In genomic region chr13:11392027-11392426, GRCm38 (mm10) we compare ENCODE assay signal across 20 mouse cellular contexts.
DNase-seq lines count a peak whose midpoint lies in the region; ATAC-seq and TF ChIP-seq lines count a peak whose summit lies in the region.
"Had no signal": no experiment of that assay in that cellular context is flagged by ENCODE, and none has a peak within 500 bp of the region (broad histone marks: within the 10 kb centered on the region; RNA-seq: fewer than 3 reads in every experiment).

No protein-coding gene starts in this region.

- H3K9me3 ChIP-seq in forebrain, embryonic 15.5 days = no peaks in the 10 kb centered on the region
- no peaks in the 10 kb centered on the region for H3K9me3 ChIP-seq in forebrain, embryonic 10.5 days
- no peaks in the 10 kb centered on the region for H3K9me3 ChIP-seq in neural tube, embryonic 14.5 days (ENCODE audit: control insufficient read depth, low read length)
- H3K9me3 ChIP-seq in forebrain, postnatal 0 days (ENCODE audit: low read length) = 0 out of 2 replicates have a peak, but pooled peaks cover 2% of the 10 kb centered on the region
- H3K9me3 ChIP-seq: embryonic facial prominence, embryonic 10.5 days; heart, embryonic 15.5 days; hindbrain, embryonic 13.5 days had no signal

- no peak overlapping the region for H3K4me3 ChIP-seq in forebrain, embryonic 15.5 days
- no peak overlapping the region for H3K4me3 ChIP-seq in forebrain, embryonic 10.5 days
- no peak overlapping the region for H3K4me3 ChIP-seq in neural tube, embryonic 14.5 days (ENCODE audit: low read depth, low read length)
- no peak overlapping the region for H3K4me3 ChIP-seq in forebrain, postnatal 0 days (ENCODE audit: low read depth, low read length)
- H3K4me3 ChIP-seq: embryonic facial prominence, embryonic 10.5 days; heart, adult 2 months; heart, embryonic 15.5 days; hindbrain, embryonic 13.5 days had no signal

- H3K9ac ChIP-seq in forebrain, embryonic 15.5 days (replicated peaks) = no peak overlapping the region
- no peak overlapping the region for H3K9ac ChIP-seq in neural tube, embryonic 14.5 days (replicated peaks; ENCODE audit: low read depth, low read length)
- no peak overlapping the region for H3K9ac ChIP-seq in forebrain, postnatal 0 days
- H3K9ac ChIP-seq: heart, embryonic 15.5 days; hindbrain, embryonic 13.5 days had no signal

- ATAC-seq in forebrain, embryonic 15.5 days (replicated peaks) = peak; percentile 76
- peak; percentile 49 for ATAC-seq in neural tube, embryonic 14.5 days (ENCODE audit: low read depth)
- ATAC-seq in forebrain, postnatal 0 days = peak; percentile 62; the same call in 1 of the 2 replicates
- ATAC-seq: hindbrain, postnatal 0 days had no signal

- no peak overlapping the region for H3K4me2 ChIP-seq in forebrain, embryonic 15.5 days (replicated peaks)
- H3K4me2 ChIP-seq in neural tube, embryonic 14.5 days (ENCODE audit: low read depth, low read length) = no peak overlapping the region
- no peak overlapping the region for H3K4me2 ChIP-seq in forebrain, postnatal 0 days (ENCODE audit: low read depth)
- H3K4me2 ChIP-seq: heart, embryonic 11.5 days; heart, embryonic 15.5 days; hindbrain, embryonic 13.5 days had no signal

- no peak for TF ChIP-seq CTCF in forebrain, postnatal 0 days (IDR thresholded peaks at IDR 0.05; ENCODE audit: low read depth)

- WGBS in forebrain, embryonic 15.5 days = 31% methylated on average over 2 of the region's 2 CpGs
- WGBS in forebrain, embryonic 10.5 days = 71% methylated on average over 2 of the region's 2 CpGs
- whole genome bisulfite sequencing in neural tube, embryonic 14.5 days = 60% methylated on average over 2 of the region's 2 CpGs
- 22% methylated on average over 2 of the region's 2 CpGs for WGBS in forebrain, postnatal 0 days

- H3K4me1 ChIP-seq in forebrain, embryonic 15.5 days = no peaks in the 10 kb centered on the region
- no peaks in the 10 kb centered on the region for H3K4me1 ChIP-seq in forebrain, embryonic 10.5 days
- no peaks in the 10 kb centered on the region for H3K4me1 ChIP-seq in neural tube, embryonic 14.5 days (ENCODE audit: control insufficient read depth, insufficient read depth, low read length)
- H3K4me1 ChIP-seq in forebrain, postnatal 0 days (ENCODE audit: insufficient read depth) = no peaks in the 10 kb centered on the region
- H3K4me1 ChIP-seq: embryonic facial prominence, embryonic 10.5 days; heart, embryonic 15.5 days; hindbrain, embryonic 13.5 days had no signal

- H3K36me3 ChIP-seq in forebrain, embryonic 15.5 days = no peaks in the 10 kb centered on the region
- no peaks in the 10 kb centered on the region for H3K36me3 ChIP-seq in forebrain, embryonic 10.5 days (replicated peaks)
- H3K36me3 ChIP-seq in neural tube, embryonic 14.5 days (ENCODE audit: control insufficient read depth, insufficient read depth, low read length) = no peaks in the 10 kb centered on the region
- H3K36me3 ChIP-seq in forebrain, postnatal 0 days (ENCODE audit: insufficient read depth) = no peaks in the 10 kb centered on the region
- H3K36me3 ChIP-seq: embryonic facial prominence, embryonic 10.5 days; heart, embryonic 15.5 days; hindbrain, embryonic 13.5 days had no signal

- no peak overlapping the region; the same call in 1 of the 2 replicates for H3K27ac ChIP-seq in forebrain, embryonic 15.5 days (replicated peaks)
- no peak overlapping the region for H3K27ac ChIP-seq in forebrain, embryonic 10.5 days
- H3K27ac ChIP-seq in neural tube, embryonic 14.5 days (ENCODE audit: low read depth, low read length) = no peak overlapping the region
- no peak overlapping the region for H3K27ac ChIP-seq in forebrain, postnatal 0 days (ENCODE audit: low read depth, low read length)
- H3K27ac ChIP-seq: embryonic facial prominence, embryonic 10.5 days; heart, adult 2 months; heart, embryonic 15.5 days; hindbrain, embryonic 13.5 days; hindbrain, postnatal 0 days had no signal

- no peak for DNase-seq in forebrain, embryonic 10.5 days (ENCODE audit: extremely low spot score, low spot score)
- no peak for DNase-seq in neural tube, embryonic 10.5 days (ENCODE audit: extremely low spot score, low spot score)
- DNase-seq in forebrain, postnatal 0 days = peak; percentile 34
- DNase-seq in cerebellum, adult 9-10 months = no peak
- DNase-seq in urinary bladder, postnatal 14 days (ENCODE audit: low spot score) = no peak
- DNase-seq: adrenal gland, adult 8-10 months; adrenal gland, postnatal 36 days; cerebellum, adult 11-12 months; cerebellum, adult 9-11 months; gastrocnemius, postnatal 14 days; heart, adult 2 months; heart, postnatal 14 days had no signal

- H3K27me3 ChIP-seq in forebrain, embryonic 15.5 days = no peaks in the 10 kb centered on the region
- H3K27me3 ChIP-seq in forebrain, embryonic 10.5 days (ENCODE audit: poor library complexity, severe bottlenecking) = no peaks in the 10 kb centered on the region
- no peaks in the 10 kb centered on the region for H3K27me3 ChIP-seq in neural tube, embryonic 14.5 days (ENCODE audit: control insufficient read depth, insufficient read depth, low read length)
- H3K27me3 ChIP-seq in forebrain, postnatal 0 days (ENCODE audit: insufficient read depth, low read length) = no peaks in the 10 kb centered on the region
- H3K27me3 ChIP-seq: CH12.LX; heart, embryonic 15.5 days; hindbrain, embryonic 13.5 days had no signal
